Mouse (Mus musculus) ES-E14 (cell line): ENCODE measurements around the gene Itsn1. TPM values are rescaled to one million over a fixed set of nuclear protein-coding genes. Genes with fewer than 3 reads are reported as not detected.

Experiments
- DNase-seq: peaks from one replicate; pipeline ENCODE4 v3.0.0-alpha.2; 2013; ENCODE audit warnings: low read depth, low spot score
- H3K27ac ChIP-seq: 2 replicates; pipeline ENCODE4 v1.5.1; 2012; ENCODE audit warnings: low read depth, mild to moderate bottlenecking, low read length, moderate library complexity, mixed read lengths; ENCODE audit not compliant: poor library complexity, insufficient read depth, severe bottlenecking
- H3K36me3 ChIP-seq: 2 replicates; pipeline ENCODE4 v1.6.1; 2012; ENCODE audit warnings: mild to moderate bottlenecking, low read length, moderate library complexity, mixed read lengths; ENCODE audit not compliant: control insufficient read depth, poor library complexity, insufficient read depth, severe bottlenecking
- H3K4me1 ChIP-seq, 2 experiments: fragments of 150-350 bp in 1 of 2; sonication (generic) in 1 of 2; 2 replicates each; pipeline ENCODE4 v1.6.1; 2012; ENCODE audit warnings: low read length in 2 of 2, mild to moderate bottlenecking in 1 of 2, mixed read lengths in 1 of 2; ENCODE audit not compliant: control insufficient read depth in 2 of 2, insufficient read depth in 2 of 2, poor library complexity in 1 of 2
- H3K4me3 ChIP-seq, 2 experiments: fragments of 150-350 bp in 1 of 2; sonication (generic) in 1 of 2; 2 replicates each; pipeline ENCODE4 v1.5.1; 2012; ENCODE audit warnings: low read length in 2 of 2, low read depth in 1 of 2, mild to moderate bottlenecking in 1 of 2, mixed read lengths in 1 of 2; ENCODE audit not compliant: insufficient read depth in 1 of 2, poor library complexity in 1 of 2, severe bottlenecking in 1 of 2
- H3K9ac ChIP-seq: 2 replicates; pipeline ENCODE4 v1.6.1; 2012; ENCODE audit warnings: low read depth, mild to moderate bottlenecking, low read length, mixed read lengths; ENCODE audit not compliant: poor library complexity, insufficient read depth, severe bottlenecking
- H3K9me3 ChIP-seq: fragments of 150-350 bp; sonication (generic); 2 replicates; pipeline ENCODE4 v1.6.1; 2012; ENCODE audit warnings: low read depth, mild to moderate bottlenecking, low read length; ENCODE audit not compliant: control insufficient read depth, insufficient read depth
- CHD2 ChIP-seq: IDR thresholded peaks from 2 replicates; pipeline ENCODE4 v1.6.1; 2014; ENCODE audit warnings: mild to moderate bottlenecking, low read depth, low read length, inconsistent platforms
- HCFC1 ChIP-seq: IDR thresholded peaks from 2 replicates; pipeline ENCODE4 v1.6.1; 2012; ENCODE audit warnings: low read length, inconsistent platforms, borderline replicate concordance; ENCODE audit not compliant: insufficient read depth
- MAFK ChIP-seq: IDR thresholded peaks from 2 replicates; pipeline ENCODE4 v1.6.1; 2014; ENCODE audit warnings: mild to moderate bottlenecking, low read depth, low read length, inconsistent platforms; ENCODE audit not compliant: insufficient read depth
- ZC3H11A ChIP-seq: IDR thresholded peaks from 2 replicates; pipeline ENCODE4 v1.6.1; 2012; ENCODE audit warnings: low read depth, mild to moderate bottlenecking, inconsistent platforms, low read length, borderline replicate concordance
- ZNF384 ChIP-seq: IDR thresholded peaks from 2 replicates; pipeline ENCODE4 v1.6.1; 2012; ENCODE audit warnings: low read depth, low read length, inconsistent platforms
- in situ Hi-C, 2 experiments: fragments of 600-800 bp; cut with MboI; formaldehyde crosslinking; loops; one replicate each; pipeline ENCODE4 v1.15.1; 2025; ENCODE audit warnings: low sequenced_read_pairs in 2 of 2, inconsistent platforms in 1 of 2; ENCODE audit not compliant: unreplicated experiment in 2 of 2
- total RNA-seq: library from RNA; depleted of rRNA; stranded (reverse); fragments of 300-350 nt; gene quantifications from 2 replicates; pipeline ENCODE4 v1.2.3, GENCODE M21; 2012

Itsn1 gene
- total RNA-seq, 1 experiment, result 28.6 TPM

GRCm38 (mm10) chr16:91931078-91932013 lies 202.3 kb downstream of the Itsn1 start:
- Histone ChIP-seq H3K4me3 (peak overlapping the region; percentile 89 to 98), H3K27ac (peak overlapping the region; percentile 82; the same call in 1 of the 2 replicates), H3K36me3 (peaks cover 30% of the 10 kb centered on the region), H3K4me1 (peaks cover 0 to 2% of the 10 kb centered on the region in 2 experiments; a peak in 2 of 4 replicates), H3K9me3 (no peaks in the 10 kb centered on the region), H3K9ac (peak overlapping the region; percentile 100)
- TF ChIP-seq HCFC1 (peak; percentile 99), ZNF384 (no peak), MAFK (0 out of 2 replicates have a peak, but pooled peaks have one; percentile 4), CHD2 (0 out of 2 replicates have a peak, but pooled peaks have one; percentile 32)
- in situ Hi-C loops, result loop anchor here in 1 of 2 experiments (25.0 kb wide), 1 partner anchor 531 kb away; the partner anchor contains the start of gene Rcan1
- DNase-seq, result peak; percentile 91

DNA sequence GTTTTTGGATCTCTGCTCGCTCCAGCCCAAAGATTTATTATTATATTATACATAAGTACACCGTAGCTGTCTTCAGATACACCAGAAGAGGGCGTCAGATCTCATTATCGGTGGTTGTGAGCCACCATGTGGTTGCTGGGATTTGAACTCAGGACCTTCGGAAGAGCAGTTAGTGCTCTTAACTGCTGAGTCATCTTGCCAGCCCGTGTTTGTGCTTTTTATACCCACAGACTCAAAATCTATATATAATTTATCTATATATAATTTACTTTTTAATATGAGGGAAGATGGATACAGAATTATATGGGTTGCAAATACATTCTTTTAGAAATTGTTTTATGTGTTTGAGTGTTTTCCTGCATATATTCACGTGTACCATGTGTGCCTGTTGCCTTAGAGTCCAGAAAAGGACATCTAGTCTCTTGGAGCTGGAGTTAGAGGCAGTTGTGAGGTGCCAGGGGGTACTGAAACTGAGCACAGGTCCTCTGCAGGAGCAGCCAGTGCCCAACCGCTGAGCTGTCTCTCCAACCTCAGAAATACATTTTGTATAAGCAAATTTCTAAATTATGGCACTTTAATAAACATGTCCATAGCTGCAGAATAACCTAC lies 203.1 kb downstream of the Itsn1 start:
- TF ChIP-seq HCFC1, result no peak
- TF ChIP-seq ZNF384, result no peak
- TF ChIP-seq MAFK, result no peak
- TF ChIP-seq ZC3H11A, result no peak
- no peak for DNase-seq
- Histone ChIP-seq H3K36me3 (peaks cover 22% of the 10 kb centered on the region), H3K27ac (no peak overlapping the region), H3K9me3 (no peaks in the 10 kb centered on the region), H3K4me3 (peak overlapping the region; percentile 83 to 89; a peak in 3 of 4 replicates), H3K4me1 (peaks cover 0 to 2% of the 10 kb centered on the region in 2 experiments; a peak in 2 of 4 replicates), H3K9ac (no peak overlapping the region)
- in situ Hi-C loops, result loop anchor here in 1 of 2 experiments (25.0 kb wide), 1 partner anchor 530 kb away; the partner anchor contains the start of gene Rcan1

DNA sequence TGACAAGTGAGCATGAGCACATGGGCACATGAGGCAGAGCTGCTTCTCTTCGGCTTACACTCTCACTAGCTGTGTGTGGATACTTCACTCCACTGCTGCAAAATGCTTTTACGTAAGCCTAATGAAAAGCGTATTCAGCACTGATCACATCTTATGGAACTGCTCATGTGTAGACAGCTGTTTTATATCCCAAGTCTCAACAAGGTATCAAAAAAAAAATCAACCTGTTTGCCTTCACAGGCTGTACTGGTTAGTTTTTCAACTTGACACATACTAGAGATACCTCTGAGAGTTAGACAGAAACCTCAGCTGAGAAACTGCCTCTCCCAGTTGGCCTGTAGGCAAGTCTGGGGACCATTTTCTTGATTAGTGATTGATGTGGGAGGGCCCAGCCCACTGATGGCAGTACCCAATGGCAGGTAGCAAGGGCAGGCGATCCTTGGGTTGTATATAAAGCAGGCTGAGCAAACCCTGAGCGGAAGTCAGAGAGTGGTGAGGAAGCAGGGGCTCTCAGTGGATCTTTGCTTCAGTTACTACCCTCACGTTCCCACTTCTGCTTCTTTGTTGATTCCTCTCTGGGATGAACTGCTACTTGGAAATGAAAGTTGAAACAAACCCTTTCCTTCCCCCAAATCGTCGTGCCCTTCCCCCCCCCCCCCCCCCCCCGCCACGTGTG lies 203.9 kb downstream of the Itsn1 start:
- H3K9ac ChIP-seq, result no peak overlapping the region
- no peak for DNase-seq

GRCm38 (mm10) chr16:91935108-91935507 lies 206.0 kb downstream of the Itsn1 start:
- Histone ChIP-seq H3K4me1 (peaks cover 0 to 2% of the 10 kb centered on the region in 2 experiments; a peak in 2 of 4 replicates), H3K27ac (no peak overlapping the region), H3K36me3 (no peaks in the 10 kb centered on the region), H3K9me3 (no peaks in the 10 kb centered on the region), H3K4me3 (peak overlapping the region; percentile 36 to 38; a peak in 3 of 4 replicates), H3K9ac (peak overlapping the region; percentile 15; the same call in 1 of the 2 replicates)
- in situ Hi-C loops, result loop anchor here in 1 of 2 experiments (25.0 kb wide), 1 partner anchor 527 kb away; the partner anchor contains the start of gene Rcan1
- peak; percentile 75 for DNase-seq
- TF ChIP-seq ZNF384, result no peak
- peak; percentile 59; the same call in 1 of the 2 replicates for TF ChIP-seq ZC3H11A
- TF ChIP-seq CHD2, result no peak
- TF ChIP-seq HCFC1, result peak; percentile 61; the same call in 1 of the 2 replicates
- TF ChIP-seq MAFK, result no peak

More for the DNA sequence above, 203.9 kb downstream of the Itsn1 start:
- no peak for TF ChIP-seq CHD2
- no peak for TF ChIP-seq ZNF384
- TF ChIP-seq MAFK, result no peak
- no peak for TF ChIP-seq ZC3H11A
- no peak for TF ChIP-seq HCFC1
- Histone ChIP-seq H3K36me3 (peaks cover 15% of the 10 kb centered on the region), H3K9me3 (no peaks in the 10 kb centered on the region), H3K27ac (no peak overlapping the region), H3K4me3 (no peak overlapping the region), H3K4me1 (peaks cover 0 to 2% of the 10 kb centered on the region in 2 experiments; a peak in 2 of 4 replicates)
- in situ Hi-C loops, result loop anchor here in 1 of 2 experiments (25.0 kb wide), 1 partner anchor 529 kb away; the partner anchor contains the start of gene Rcan1
